Mouse (Mus musculus) v-Abl transformed pro-B cells (cell line): ENCODE measurements at regions not wholly inside any gene's neighbourhood (a gene's known extent, or its start where the extent isn't known, plus 50 kb on each side); places are given as distances from the start of the nearest gene placed in this dataset.

Experiments used
- in situ Hi-C, 2 experiments: fragments of 400-800 bp; cut with MboI; formaldehyde crosslinking; loops; one replicate each; pipeline ENCODE4 v1.15.1; 2025; ENCODE audit not compliant: unreplicated experiment in 2 of 2

GRCm38 (mm10) chr13:41541139-41541538, 54.0 kb upstream of the Nedd9 start:
- in situ Hi-C loops: loop anchor here in 1 of 2 experiments (5.0 kb wide), 1 partner anchor 34 kb away; no protein-coding TSS in a partner anchor

GRCm38 (mm10) chr13:41546063-41546462, 58.9 kb upstream of the Nedd9 start:
- in situ Hi-C loops: no loop called here

GRCm38 (mm10) chr13:41546531-41546930, 59.2 kb upstream of the Tmem170b start:
- in situ Hi-C loops: no loop called here

- in situ Hi-C loops: no loop called here
These were observed 56.4 kb upstream of the Tmem170b start for GRCm38 (mm10) chr13:41549283-41549682.

GRCm38 (mm10) chr13:41550246-41550900, 55.3 kb upstream of the Tmem170b start:
- in situ Hi-C loops: loop anchor here in 1 of 2 experiments (10.0 kb wide), 1 partner anchor 66 kb away; the partner anchor contains the start of gene Nedd9

GRCm38 (mm10) chr13:41551711-41552349, 53.9 kb upstream of the Tmem170b start:
- in situ Hi-C loops: loop anchor here in 1 of 2 experiments (10.0 kb wide), 1 partner anchor 67 kb away; the partner anchor contains the start of gene Nedd9

GRCm38 (mm10) chr13:41554401-41554800, 51.3 kb upstream of the Tmem170b start:
- in situ Hi-C loops: loop anchor here in 1 of 2 experiments (10.0 kb wide), 1 partner anchor 70 kb away; the partner anchor contains the start of gene Nedd9
